Mouse (Mus musculus) T-helper 1 cell (primary cell): ENCODE measurements around the gene H13.

Experiments
- in situ Hi-C: fragments of 300-600 bp; cut with MboI, MseI; formaldehyde crosslinking; loops from one replicate; pipeline ENCODE4 v1.15.1; 2025; ENCODE audit warnings: high pct_unique_total_duplicates

H13 gene

GRCm38 (mm10) chr2:152696476-152697164 lies 27.4 kb downstream of the H13 start:
- in situ Hi-C loops: no loop called here

GRCm38 (mm10) chr2:152700138-152700537 lies 30.9 kb downstream of the H13 start:
- in situ Hi-C loops: no loop called here

GRCm38 (mm10) chr2:152700725-152701124 lies 31.5 kb downstream of the H13 start:
- in situ Hi-C loops: no loop called here

- in situ Hi-C loops: no loop called here
Measured at GRCm38 (mm10) chr2:152703596-152704255, 34.5 kb downstream of the H13 start.

- in situ Hi-C loops: no loop called here
Measured at GRCm38 (mm10) chr2:152704256-152704605, 35.0 kb downstream of the H13 start.

- in situ Hi-C loops: no loop called here
Measured at GRCm38 (mm10) chr2:152704811-152705370, 35.6 kb downstream of the H13 start.

GRCm38 (mm10) chr2:152705993-152706571 lies 36.8 kb downstream of the H13 start:
- in situ Hi-C loops: no loop called here

- in situ Hi-C loops: no loop called here
Measured at GRCm38 (mm10) chr2:152707186-152707585, 37.9 kb downstream of the H13 start.

- in situ Hi-C loops: no loop called here
Measured at GRCm38 (mm10) chr2:152707627-152708026, 38.4 kb downstream of the H13 start.

- in situ Hi-C loops: no loop called here
Measured at GRCm38 (mm10) chr2:152709066-152709465, 39.8 kb downstream of the H13 start.

GRCm38 (mm10) chr2:152716241-152716772 lies 47.0 kb downstream of the H13 start:
- in situ Hi-C loops: no loop called here

GRCm38 (mm10) chr2:152717652-152718051 lies 48.4 kb downstream of the H13 start:
- in situ Hi-C loops: no loop called here

- in situ Hi-C loops: no loop called here
Measured at GRCm38 (mm10) chr2:152718076-152718475, 48.8 kb downstream of the H13 start.

GRCm38 (mm10) chr2:152723651-152724331 lies 54.5 kb downstream of the H13 start:
- in situ Hi-C loops: no loop called here

GRCm38 (mm10) chr2:152724332-152724723 lies 55.1 kb downstream of the H13 start:
- in situ Hi-C loops: no loop called here

GRCm38 (mm10) chr2:152725178-152725750 lies 56.0 kb downstream of the H13 start:
- in situ Hi-C loops: no loop called here

- in situ Hi-C loops: no loop called here
Measured at GRCm38 (mm10) chr2:152726213-152726612, 57.0 kb downstream of the H13 start.

GRCm38 (mm10) chr2:152726751-152727335 lies 57.6 kb downstream of the H13 start:
- in situ Hi-C loops: no loop called here

- in situ Hi-C loops: no loop called here
Measured at GRCm38 (mm10) chr2:152727795-152728510, 58.7 kb downstream of the H13 start.

- in situ Hi-C loops: no loop called here
Measured at GRCm38 (mm10) chr2:152728594-152728993, 59.3 kb downstream of the H13 start.
